Mouse (Mus musculus): ENCODE measurements around the gene Anapc2. TPM values are rescaled to one million over a fixed set of nuclear protein-coding genes. Genes with fewer than 3 reads are reported as not detected.
A peak's percentile ranks its signal among the peaks of the same experiment; 100 is the strongest.

The Anapc2 gene
- total RNA-seq (2021), result 10 to 100 TPM; 78.8 to 82.7 TPM
- polyA plus RNA-seq (2012; rRNA removed), result 93.1 and 110 TPM in 2 replicates
- long read RNA-seq, transcript Anapc2-201 (13 exons, 3,004 nt), result major isoform, 82 of 93 reads
- long read RNA-seq, partial matches to known transcripts, result 7 of 93 reads
- long read RNA-seq, other reads (novel, unspliced or antisense), result 4 of 93 reads

DNA sequence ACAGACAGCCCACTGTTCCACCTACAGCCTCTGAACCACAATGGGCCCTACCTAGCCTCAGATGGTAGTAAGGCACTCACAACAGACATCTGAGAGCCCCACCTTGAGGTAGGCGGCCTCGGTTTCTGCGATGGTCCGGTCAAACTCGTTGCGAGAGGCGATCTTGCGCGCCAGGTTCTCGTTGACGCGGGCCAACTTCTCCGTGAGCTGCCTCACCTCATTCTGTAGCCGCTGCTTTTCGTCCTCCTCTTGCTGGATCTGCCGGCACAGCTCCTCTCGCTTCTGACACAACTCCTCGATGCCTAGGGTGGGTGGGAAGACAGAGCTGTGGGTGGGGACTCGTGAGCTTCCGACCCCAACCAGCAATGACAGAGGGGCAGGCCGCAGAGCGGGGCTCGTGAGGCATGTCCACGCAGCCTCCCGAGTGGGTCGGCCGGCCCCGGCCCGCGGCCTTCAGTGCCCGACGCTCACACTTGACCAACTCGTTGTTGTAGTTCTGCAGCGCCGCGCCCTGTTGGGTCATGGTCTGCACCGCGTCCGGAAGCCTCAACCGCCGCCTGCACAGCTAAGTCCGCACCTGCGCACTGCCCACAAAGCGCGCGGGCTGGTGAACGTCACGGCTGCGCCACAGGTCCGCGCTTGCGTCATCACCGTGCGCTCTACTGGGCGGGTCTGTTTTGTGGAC, at the start of gene Anapc2, which contains the start of gene Ssna1:
Gene Anapc2 (plus strand): TSS at position 652 of the 685 bp plus-strand sequence.
Gene Ssna1 (minus strand): TSS at position 612 of the 685 bp plus-strand sequence.
- peak; percentile 98 for DNase-seq

GRCm38 (mm10) chr2:25223681-25224491, 48.4 kb upstream of the Anapc2 start:
- peak; percentile 94 for DNase-seq

DNA sequence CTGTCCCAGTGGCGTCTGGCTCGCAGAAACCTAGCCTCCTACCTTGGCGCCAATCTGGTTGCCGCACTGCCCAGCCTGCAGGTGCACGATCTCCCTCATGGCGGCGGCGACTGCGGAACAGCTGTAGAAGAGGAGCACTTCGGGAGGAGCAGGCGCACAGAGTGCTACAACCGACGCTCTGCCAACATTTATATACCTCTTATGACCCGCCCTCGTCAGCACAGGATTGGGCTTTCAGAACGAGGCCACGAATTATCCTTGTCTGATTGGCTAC, 47.8 kb upstream of the Anapc2 start, which contains the start of gene Tubb4b:
Gene Tubb4b (minus strand): TSS at position 211 of the 274 bp plus-strand sequence.
- no peak for DNase-seq

GRCm38 (mm10) chr2:25224766-25225752, 47.2 kb upstream of the Anapc2 start:
- peak; percentile 99 for DNase-seq

GRCm38 (mm10) chr2:25225811-25226379, 46.4 kb upstream of the Anapc2 start:
- no peak for DNase-seq

GRCm38 (mm10) chr2:25226864-25227263, 45.4 kb upstream of the Anapc2 start:
- DNase-seq, result no peak

DNA sequence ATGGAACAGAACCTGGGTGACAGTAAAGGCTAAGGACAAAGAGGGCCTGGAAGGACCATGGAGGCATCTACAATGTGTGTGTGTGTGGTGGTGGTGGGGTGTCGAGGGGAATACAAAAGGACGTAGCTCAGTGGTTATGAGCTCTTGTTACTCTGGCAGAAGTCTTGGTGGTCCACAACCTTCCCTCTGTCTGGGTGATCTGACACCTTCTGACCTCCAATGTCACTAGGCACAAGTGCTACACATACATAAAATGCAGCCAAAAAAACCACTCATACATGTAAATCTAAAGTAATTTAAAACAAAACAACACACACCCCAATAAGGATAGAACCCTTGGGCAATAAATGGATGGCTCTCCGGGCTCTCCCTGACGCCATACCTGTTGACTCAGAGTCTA, 44.9 kb upstream of the Anapc2 start:
- no peak for DNase-seq

DNA sequence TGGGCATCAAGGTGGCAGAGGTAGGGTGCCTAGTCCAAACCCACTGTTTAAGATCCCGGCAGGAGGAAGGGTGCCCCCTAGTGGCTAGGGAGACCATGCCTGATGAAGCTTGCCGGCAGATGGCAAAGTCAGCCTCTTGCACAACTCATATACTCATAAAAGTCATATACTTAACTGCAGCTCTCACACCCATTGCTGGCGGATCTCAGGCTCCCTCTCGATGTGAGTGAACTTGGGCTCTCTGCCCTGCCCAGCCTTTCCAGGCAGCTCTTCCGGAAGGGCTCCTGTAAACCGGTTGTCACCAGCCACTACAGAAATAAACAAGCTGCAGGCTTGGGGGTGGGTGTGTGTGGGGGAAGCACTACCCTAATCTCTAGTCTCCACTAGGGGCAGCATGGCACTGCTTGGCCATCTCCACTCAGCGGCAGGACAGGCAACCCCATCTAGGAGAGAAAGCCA, 43.8 kb upstream of the Anapc2 start:
- DNase-seq, result peak; percentile 90

DNA sequence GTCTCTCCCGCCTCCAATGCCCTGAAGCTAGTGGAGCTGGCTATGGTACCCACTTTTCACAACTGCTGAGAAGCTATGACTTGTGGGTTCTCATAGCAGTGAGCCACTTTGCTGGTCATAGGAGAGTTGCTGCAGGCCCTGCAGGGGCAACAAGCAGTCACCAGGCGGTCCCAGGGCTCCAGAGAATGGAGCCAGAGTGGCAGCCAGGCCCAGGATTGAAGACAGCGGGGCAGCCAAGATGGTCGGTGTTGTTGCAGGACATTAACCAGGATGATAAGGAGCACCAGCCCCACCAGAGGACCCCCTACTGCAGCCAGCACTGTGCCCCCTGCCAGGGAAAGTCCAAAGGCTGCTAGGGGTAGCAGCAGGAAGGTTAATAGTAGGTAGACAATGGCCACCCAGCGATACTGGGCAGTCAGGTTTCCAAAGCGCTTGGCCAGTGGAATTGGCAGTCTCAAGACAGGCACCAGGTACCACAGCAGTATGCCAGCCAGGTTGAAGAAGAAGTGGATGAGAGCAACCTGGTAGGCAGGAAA, 43.2 kb upstream of the Anapc2 start:
- no peak for DNase-seq

DNA sequence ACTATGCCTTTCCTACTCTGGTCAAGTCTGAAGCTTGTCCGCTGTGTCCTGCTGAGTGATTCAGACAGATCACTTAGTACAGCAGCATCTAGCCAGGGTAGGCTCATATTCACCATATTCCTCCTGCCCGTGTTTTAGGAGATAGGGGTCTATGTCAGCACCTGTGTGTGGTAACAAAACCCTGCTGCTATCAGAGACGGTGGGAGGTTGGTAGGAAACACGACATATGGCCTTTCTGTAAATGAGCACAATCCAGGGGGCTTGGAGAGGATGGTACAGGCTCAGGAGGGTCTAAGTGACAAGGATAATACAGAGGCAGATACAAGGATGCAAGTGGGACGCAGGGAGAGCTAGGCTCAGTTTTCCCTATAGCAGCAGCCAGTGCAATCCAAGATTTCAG, 42.7 kb upstream of the Anapc2 start:
- no peak for DNase-seq

- no peak for DNase-seq
These were observed 41.7 kb upstream of the Anapc2 start for GRCm38 (mm10) chr2:25230581-25230980.

GRCm38 (mm10) chr2:25231038-25231437, 41.2 kb upstream of the Anapc2 start:
- DNase-seq, result no peak

DNA sequence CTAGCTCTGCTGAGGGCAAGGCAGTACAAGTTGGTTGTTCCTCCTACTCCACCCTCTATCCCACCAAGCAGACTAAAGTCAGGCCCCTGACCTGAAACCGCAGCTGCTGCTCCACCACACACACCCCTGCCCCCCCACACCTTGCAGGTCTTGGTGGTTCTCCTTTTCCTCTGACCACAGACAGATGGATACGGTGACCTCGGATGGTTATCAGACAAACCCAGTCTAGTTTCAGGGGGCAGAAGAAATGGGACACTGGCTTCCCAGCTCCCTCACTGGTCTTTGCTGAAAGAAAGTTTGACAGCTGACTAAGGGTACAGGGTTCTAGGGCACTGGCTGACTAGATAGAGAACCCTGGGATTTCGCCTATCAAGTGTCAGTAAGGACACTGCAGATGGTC, 38.9 kb upstream of the Anapc2 start:
- no peak for DNase-seq

GRCm38 (mm10) chr2:25234050-25234449, 38.2 kb upstream of the Anapc2 start, which contains the start of gene Slc34a3:
TSS of gene Slc34a3 (minus strand) at chr2:25234364.
- DNase-seq, result no peak

- no peak for DNase-seq
These were observed 37.6 kb upstream of the Anapc2 start for GRCm38 (mm10) chr2:25234551-25235220.

DNA sequence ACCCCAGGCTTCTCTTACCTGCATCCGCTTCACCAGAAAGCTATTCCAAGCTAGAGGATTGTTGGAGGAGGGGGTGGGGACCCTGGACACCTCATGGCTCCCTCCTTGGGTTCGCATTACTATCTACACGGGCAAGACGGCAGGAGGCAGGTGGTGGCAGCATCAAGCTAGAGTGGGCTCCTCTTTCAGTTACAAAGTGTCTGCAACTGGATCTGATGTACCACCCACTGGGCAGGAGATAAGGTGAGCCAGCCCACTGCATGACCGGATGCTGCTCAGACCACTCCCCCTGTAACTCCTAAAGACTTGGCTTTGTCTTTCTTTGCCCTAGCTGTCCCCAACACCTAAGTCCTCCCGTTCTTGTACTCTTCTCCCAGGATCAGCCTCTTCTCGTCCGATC, 35.7 kb upstream of the Anapc2 start, which contains the start of gene Rnf224:
Gene Rnf224 (minus strand): TSS at position 174 of the 400 bp plus-strand sequence.
- DNase-seq, result no peak

DNA sequence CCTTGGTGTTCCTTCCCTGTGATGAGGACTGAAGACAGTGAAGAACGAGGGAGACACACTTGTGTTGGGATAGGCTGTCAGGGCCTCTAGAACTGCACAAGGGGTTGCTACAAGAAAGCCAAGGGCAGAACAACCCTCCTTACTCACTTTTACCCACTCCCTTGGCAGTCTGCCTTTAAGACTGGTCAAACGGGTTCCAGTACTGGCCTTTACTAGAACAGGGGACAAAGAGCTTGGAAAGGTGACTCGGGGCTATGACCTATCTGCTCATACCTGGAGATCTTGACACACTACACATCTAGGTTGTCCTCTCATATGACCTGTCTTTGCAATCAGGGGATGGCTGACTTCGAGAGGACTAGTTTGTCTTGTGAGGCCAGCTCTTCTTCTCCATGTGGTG, 34.8 kb upstream of the Anapc2 start:
- no peak for DNase-seq

- DNase-seq, result no peak
These were observed 34.2 kb upstream of the Anapc2 start for GRCm38 (mm10) chr2:25238106-25238505.

DNA sequence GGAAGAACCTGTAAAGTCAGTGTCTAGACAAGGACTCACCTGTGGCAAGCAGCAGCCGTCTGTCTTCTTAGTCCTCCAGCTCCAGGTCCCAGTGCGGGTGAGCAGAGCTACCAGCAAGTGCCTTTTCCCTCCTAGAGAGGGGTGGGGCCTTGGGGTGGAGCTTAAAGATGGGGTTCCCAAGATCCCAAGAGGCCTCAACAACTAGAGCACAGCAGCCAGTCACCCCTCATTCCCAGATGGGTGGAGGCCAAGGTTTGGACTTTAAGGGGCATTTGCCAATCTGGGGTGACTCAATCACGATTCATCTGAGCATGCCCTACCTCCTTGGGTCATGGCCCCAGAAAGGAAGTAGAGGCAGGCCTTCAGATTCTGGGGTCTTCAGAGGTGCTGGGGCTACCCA, 32.5 kb upstream of the Anapc2 start:
- no peak for DNase-seq

DNA sequence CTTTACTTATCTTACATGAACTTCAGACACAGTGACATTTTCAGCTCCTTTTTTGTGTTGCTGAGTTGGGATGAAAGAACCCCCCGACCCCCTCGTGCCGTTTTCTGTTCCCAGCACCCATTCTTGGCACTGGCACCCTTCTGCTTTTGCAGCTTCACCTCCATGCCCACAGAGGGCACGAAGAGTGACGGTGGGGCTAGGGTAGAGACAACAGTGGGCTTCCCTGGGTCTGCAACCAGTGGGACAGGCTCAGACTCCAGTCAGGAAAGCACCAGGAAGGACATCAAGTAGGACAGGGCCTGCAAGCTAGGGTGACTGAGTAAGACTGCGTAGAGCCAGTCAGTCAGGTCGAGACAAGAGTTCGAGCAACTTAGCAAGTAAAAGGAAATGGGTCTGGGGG, 32.0 kb upstream of the Anapc2 start:
- DNase-seq, result no peak
